Mouse (Mus musculus) midbrain, embryonic 14.5 days (tissue): ENCODE measurements around the gene Zfp961. TPM values are rescaled to one million over a fixed set of nuclear protein-coding genes. Genes with fewer than 3 reads are reported as not detected.
"Not testable (repeated sequence)": the region's sequence is repeated elsewhere in the genome, so short reads cannot be mapped to it uniquely, and the experiment has no call there.

ENCODE experiments used
- ATAC-seq: fragments of 200-750 bp; cut with Nextera tagmentation; 2 replicates; pipeline ENCODE4 v1.8.0; 2017; ENCODE audit warnings: moderate number of reproducible peaks, moderate library complexity; ENCODE audit not compliant: low FRiP score, low TSS enrichment
- DNase-seq: peaks from one replicate; pipeline ENCODE4 v3.0.0-alpha.2; 2015
- H3K27ac ChIP-seq: fragments of 300-500 bp; sonication (generic); replicated peaks from 2 replicates; pipeline ENCODE4 v1.5.1; 2014; ENCODE audit warnings: mild to moderate bottlenecking, low read depth, low read length, moderate library complexity
- H3K27me3 ChIP-seq: fragments of 300-500 bp; sonication (generic); 2 replicates; pipeline ENCODE4 v1.6.1; 2014; ENCODE audit warnings: low read length, control low read depth, mixed read lengths; ENCODE audit not compliant: control insufficient read depth, insufficient read depth
- H3K36me3 ChIP-seq: fragments of 300-500 bp; sonication (generic); 2 replicates; pipeline ENCODE4 v1.6.1; 2014; ENCODE audit warnings: low read length, control low read depth; ENCODE audit not compliant: control insufficient read depth, insufficient read depth
- H3K4me1 ChIP-seq: fragments of 300-500 bp; sonication (generic); 2 replicates; pipeline ENCODE4 v1.6.1; 2014; ENCODE audit warnings: mild to moderate bottlenecking, antibody characterized with exemption, low read length, control low read depth; ENCODE audit not compliant: control insufficient read depth, insufficient read depth
- H3K4me2 ChIP-seq: fragments of 300-500 bp; sonication (generic); 2 replicates; pipeline ENCODE4 v1.6.1; 2014; ENCODE audit warnings: mild to moderate bottlenecking, low read length, moderate library complexity
- H3K4me3 ChIP-seq: fragments of 300-500 bp; sonication (generic); replicated peaks from 2 replicates; pipeline ENCODE4 v1.5.1; 2014; ENCODE audit warnings: low read depth, low read length
- H3K9ac ChIP-seq: fragments of 300-500 bp; sonication (generic); replicated peaks from 2 replicates; pipeline ENCODE4 v1.6.1; 2014; ENCODE audit warnings: mild to moderate bottlenecking, low read length, moderate library complexity
- H3K9me3 ChIP-seq: fragments of 300-500 bp; sonication (generic); 2 replicates; pipeline ENCODE4 v1.6.1; 2016; ENCODE audit warnings: low read length, control low read depth, mixed read lengths; ENCODE audit not compliant: control insufficient read depth
- WGBS: fragments of 180-500 bp; shearing (Covaris S2); extraction: QIAGEN DNeasy Blood & Tissue Kit; methylation state at CpG from one replicate; pipeline ENCODE4 v1.1.7; 2014; 5-methylcytosine and 5-hydroxymethylcytosine counted together
- polyA plus RNA-seq: library from polyadenylated mRNA; unstranded; fragments of >200 nt; fragmentation: Nextera tagmentation; extraction: Ambion mirVana; gene quantifications from 2 replicates; pipeline ENCODE4 v1.2.1, GENCODE M21; 2014

Gene Zfp961
- polyA plus RNA-seq, 1 experiment from 2014 or later = 23.3 TPM

- ATAC-seq = no peak
- no peak overlapping the region for H3K9ac ChIP-seq
- peak overlapping the region; percentile 70; the same call in 1 of the 2 replicates for H3K4me2 ChIP-seq
- H3K4me1 ChIP-seq = peaks cover 19% of the 10 kb centered on the region
- H3K36me3 ChIP-seq = no peaks in the 10 kb centered on the region
- no peak overlapping the region for H3K4me3 ChIP-seq
- H3K27me3 ChIP-seq = no peaks in the 10 kb centered on the region
- H3K9me3 ChIP-seq = peaks cover 22% of the 10 kb centered on the region
- WGBS = 100% methylated on average over 1 of the region's 1 CpGs
- H3K27ac ChIP-seq = no peak overlapping the region
- DNase-seq = no peak
These were observed 1.7 kb downstream of the Zfp961 start for GRCm38 (mm10) chr8:71952489-71952888.

GRCm38 (mm10) chr8:71952961-71953700 is 2.3 kb downstream of the Zfp961 start:
- 95% methylated on average over 16 of the region's 16 CpGs for WGBS
- H3K4me1 ChIP-seq = peaks cover 19% of the 10 kb centered on the region
- H3K36me3 ChIP-seq = not testable (repeated sequence)

GRCm38 (mm10) chr8:71954666-71955065 is 3.8 kb downstream of the Zfp961 start:
- no peak overlapping the region for H3K9ac ChIP-seq
- DNase-seq (no peak), ATAC-seq (no peak)
- 97% methylated on average over 9 of the region's 9 CpGs for WGBS
- peaks cover 19% of the 10 kb centered on the region for H3K4me1 ChIP-seq
- no peak overlapping the region for H3K27ac ChIP-seq
- no peaks in the 10 kb centered on the region for H3K27me3 ChIP-seq
- no peak overlapping the region for H3K4me3 ChIP-seq
- no peak overlapping the region for H3K4me2 ChIP-seq
- H3K36me3 ChIP-seq = no peaks in the 10 kb centered on the region
- peaks cover 22% of the 10 kb centered on the region for H3K9me3 ChIP-seq

More at GRCm38 (mm10) chr8:71952961-71953700, 2.3 kb downstream of the Zfp961 start:
- not testable (repeated sequence) for H3K4me3 ChIP-seq, H3K4me2 ChIP-seq, ATAC-seq, H3K27ac ChIP-seq, H3K9ac ChIP-seq, H3K27me3 ChIP-seq, DNase-seq
- H3K9me3 ChIP-seq = peaks cover 22% of the 10 kb centered on the region

- no peaks in the 10 kb centered on the region for H3K4me1 ChIP-seq
- ATAC-seq (no peak), DNase-seq (no peak)
- H3K27ac ChIP-seq = no peak overlapping the region
- H3K36me3 ChIP-seq = no peaks in the 10 kb centered on the region
- H3K9me3 ChIP-seq = peaks cover 9% of the 10 kb centered on the region
- H3K4me3 ChIP-seq = no peak overlapping the region
- no peaks in the 10 kb centered on the region for H3K27me3 ChIP-seq
- no peak overlapping the region for H3K4me2 ChIP-seq
- no peak overlapping the region for H3K9ac ChIP-seq
These were observed 9.6 kb downstream of the Zfp961 start for GRCm38 (mm10) chr8:71960483-71960882.

GRCm38 (mm10) chr8:71961796-71962195 is 11.0 kb downstream of the Zfp961 start:
- ATAC-seq = no peak
- no peak overlapping the region for H3K9ac ChIP-seq
- no peak overlapping the region for H3K4me3 ChIP-seq
- H3K9me3 ChIP-seq = peaks cover 4% of the 10 kb centered on the region; the same call in 1 of the 2 replicates
- DNase-seq = no peak
- H3K36me3 ChIP-seq = peaks cover 12% of the 10 kb centered on the region
- H3K27ac ChIP-seq = no peak overlapping the region
- WGBS = 97% methylated on average over 5 of the region's 5 CpGs
- H3K27me3 ChIP-seq = no peaks in the 10 kb centered on the region
- no peak overlapping the region for H3K4me2 ChIP-seq
- H3K4me1 ChIP-seq = no peaks in the 10 kb centered on the region

GRCm38 (mm10) chr8:71964051-71964450 is 13.2 kb downstream of the Zfp961 start:
- no peaks in the 10 kb centered on the region for H3K4me1 ChIP-seq
- DNase-seq = no peak
- H3K27me3 ChIP-seq = no peaks in the 10 kb centered on the region
- 95% methylated on average over 3 of the region's 3 CpGs for WGBS
- H3K9me3 ChIP-seq = 0 out of 2 replicates have a peak, but pooled peaks cover 4% of the 10 kb centered on the region
- ATAC-seq = no peak
- H3K4me3 ChIP-seq = no peak overlapping the region
- H3K36me3 ChIP-seq = peaks cover 35% of the 10 kb centered on the region
- no peak overlapping the region for H3K9ac ChIP-seq
- no peak overlapping the region for H3K4me2 ChIP-seq
- no peak overlapping the region for H3K27ac ChIP-seq

GRCm38 (mm10) chr8:71965166-71965565 is 14.3 kb downstream of the Zfp961 start:
- WGBS = 94% methylated on average over 2 of the region's 2 CpGs
- ATAC-seq = no peak

GRCm38 (mm10) chr8:71966411-71966810 is 15.6 kb downstream of the Zfp961 start:
- Histone ChIP-seq H3K4me1 (no peaks in the 10 kb centered on the region), H3K4me2 (no peak overlapping the region), H3K4me3 (no peak overlapping the region), H3K36me3 (peaks cover 38% of the 10 kb centered on the region), H3K27ac (no peak overlapping the region), H3K27me3 (no peaks in the 10 kb centered on the region), H3K9ac (no peak overlapping the region), H3K9me3 (0 out of 2 replicates have a peak, but pooled peaks cover 4% of the 10 kb centered on the region)
- DNase-seq (no peak), ATAC-seq (no peak)

More at GRCm38 (mm10) chr8:71965166-71965565, 14.3 kb downstream of the Zfp961 start:
- H3K4me2 ChIP-seq = no peak overlapping the region
- 0 out of 2 replicates have a peak, but pooled peaks cover 4% of the 10 kb centered on the region for H3K9me3 ChIP-seq
- no peak overlapping the region for H3K27ac ChIP-seq
- H3K4me3 ChIP-seq = no peak overlapping the region
- no peaks in the 10 kb centered on the region for H3K27me3 ChIP-seq
- H3K36me3 ChIP-seq = peaks cover 38% of the 10 kb centered on the region
- H3K9ac ChIP-seq = no peak overlapping the region
- H3K4me1 ChIP-seq = no peaks in the 10 kb centered on the region
- no peak for DNase-seq

GRCm38 (mm10) chr8:71967261-71967660 is 16.4 kb downstream of the Zfp961 start:
- Histone ChIP-seq H3K9me3 (0 out of 2 replicates have a peak, but pooled peaks cover 4% of the 10 kb centered on the region), H3K4me3 (no peak overlapping the region), H3K4me2 (no peak overlapping the region), H3K9ac (no peak overlapping the region), H3K4me1 (no peaks in the 10 kb centered on the region), H3K27ac (no peak overlapping the region), H3K27me3 (no peaks in the 10 kb centered on the region), H3K36me3 (peaks cover 38% of the 10 kb centered on the region)
- no peak for DNase-seq
- 98% methylated on average over 5 of the region's 5 CpGs for WGBS
- no peak for ATAC-seq
